Mouse (Mus musculus) left cerebral cortex, adult 11 months (tissue): ENCODE measurements around the gene Olfr547.
"Not testable (repeated sequence)": the region's sequence is repeated elsewhere in the genome, so short reads cannot be mapped to it uniquely, and the experiment has no call there.

Experiments used
- DNase-seq: peaks from one replicate; pipeline ENCODE4 v3.0.0; 2022; ENCODE audit warnings: low spot score

Gene Olfr547

DNA sequence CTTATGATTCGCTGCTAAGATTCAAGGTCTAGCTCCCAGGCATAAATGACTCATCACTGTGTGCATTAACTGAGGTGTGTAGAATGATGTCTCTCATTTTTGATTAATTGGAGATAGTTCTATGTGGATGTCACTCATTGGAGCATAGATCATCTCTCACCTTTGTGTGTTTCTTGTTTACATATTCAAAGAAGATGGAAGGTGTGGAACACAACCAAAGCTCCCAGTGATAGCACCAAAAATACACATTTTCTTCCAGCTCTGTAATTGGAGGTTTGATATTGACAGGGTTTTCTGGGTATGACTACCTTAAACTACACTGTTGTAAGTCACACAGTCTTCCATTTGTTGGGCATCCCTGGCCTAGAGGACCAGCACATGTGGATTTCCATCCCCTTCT lies at the start of gene Olfr547:
Gene Olfr547 (plus strand): TSS at position 301 of the 400 bp plus-strand sequence.
- no peak for DNase-seq

DNA sequence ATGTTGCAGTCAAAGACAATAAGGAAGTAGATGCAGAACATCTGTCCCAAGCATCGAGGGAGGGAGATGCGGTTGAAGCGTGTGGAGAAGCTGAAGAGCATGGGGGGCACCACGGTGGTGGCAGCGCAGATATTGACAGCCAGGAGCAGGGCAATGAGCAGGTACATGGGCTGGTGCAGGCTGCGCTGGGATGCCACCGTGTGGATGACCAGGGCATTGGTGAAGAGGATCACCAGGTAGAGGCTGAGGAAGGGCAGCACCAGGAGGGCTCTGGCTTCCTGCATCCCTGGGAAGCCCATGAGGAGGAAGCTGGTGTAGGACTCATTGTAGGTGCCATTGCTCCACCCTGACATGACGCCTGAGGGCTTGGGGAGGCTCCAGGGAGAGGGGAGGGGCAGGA lies 49.8 kb upstream of the Olfr547 start:
- not testable (repeated sequence) for DNase-seq

- DNase-seq = no peak
Observed at GRCm38 (mm10) chr7:102486105-102486504, 48.4 kb upstream of the Olfr547 start.

- no peak for DNase-seq
Observed at GRCm38 (mm10) chr7:102488161-102488560, 46.4 kb upstream of the Olfr547 start, which contains the start of gene Olfr544. Olfr544 (minus strand) TSS chr7:102488313.

GRCm38 (mm10) chr7:102494416-102494815 lies 40.1 kb upstream of the Olfr547 start:
- DNase-seq = not testable (repeated sequence)

DNA sequence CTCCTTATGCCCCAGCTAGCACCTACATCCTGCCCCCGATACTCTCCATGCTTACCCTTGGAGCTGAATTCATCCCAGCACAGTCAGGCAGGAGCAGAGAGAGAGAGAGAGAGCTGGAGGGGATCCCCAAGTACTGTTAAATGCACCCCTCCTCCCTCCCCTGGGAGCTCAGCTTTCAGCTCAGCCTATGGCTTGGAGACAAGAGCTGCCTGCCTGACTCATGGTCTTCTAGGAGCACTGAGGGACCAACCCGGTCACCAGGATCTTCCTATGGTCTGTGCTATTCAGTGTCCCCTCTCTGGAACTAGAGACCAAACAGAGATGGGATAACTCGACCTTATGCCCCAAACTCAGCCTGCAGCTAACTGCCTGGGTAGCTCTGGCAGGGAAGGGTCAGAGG lies 35.1 kb upstream of the Olfr547 start, which contains the start of gene Olfr545:
Gene Olfr545 (minus strand): TSS at position 101 of the 400 bp plus-strand sequence.
- no peak for DNase-seq

DNA sequence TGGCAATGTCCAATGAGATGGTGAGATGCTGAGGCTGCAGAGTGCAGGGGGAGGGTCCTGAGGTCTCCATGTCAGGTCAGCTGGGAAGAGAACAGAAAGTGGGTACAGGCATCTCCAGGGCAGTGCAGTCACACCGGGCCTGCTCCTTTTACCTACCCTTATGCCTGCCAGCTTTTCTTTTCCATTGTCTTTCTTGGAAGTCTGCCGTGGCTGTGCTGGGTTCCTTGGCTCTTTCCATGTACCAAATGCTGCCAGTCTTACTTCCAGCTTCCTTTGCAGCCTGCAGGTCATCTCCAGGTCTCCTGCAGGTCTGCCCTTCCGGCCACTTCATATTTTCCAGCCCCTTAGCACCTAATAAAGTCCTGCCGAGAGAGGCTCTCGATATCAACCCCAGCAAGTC lies 32.6 kb upstream of the Olfr547 start:
- no peak for DNase-seq

GRCm38 (mm10) chr7:102506848-102507247 lies 27.7 kb upstream of the Olfr547 start:
- DNase-seq = peak; percentile 65

DNA sequence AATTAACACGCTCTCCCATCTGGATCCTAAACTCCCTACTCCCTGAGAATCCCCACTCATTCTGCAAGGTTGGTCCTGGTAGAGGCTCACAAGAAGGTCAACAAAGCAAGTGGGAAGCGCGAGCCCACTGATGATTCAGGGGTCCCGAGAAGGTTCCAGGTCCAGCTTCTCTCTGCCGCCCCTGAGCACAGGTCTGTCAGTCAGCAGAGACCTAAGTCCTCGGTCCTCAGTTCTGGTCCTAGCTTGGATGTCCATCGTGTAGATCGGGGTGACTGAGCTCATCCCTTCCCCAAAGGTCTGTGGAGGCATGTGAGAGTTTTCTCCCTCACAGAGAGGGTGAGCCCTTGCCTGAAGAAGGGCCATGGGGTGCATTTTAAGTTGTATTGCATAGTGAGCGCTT lies 26.5 kb upstream of the Olfr547 start:
- DNase-seq = no peak

- DNase-seq = no peak
Observed at GRCm38 (mm10) chr7:102508666-102509065, 25.9 kb upstream of the Olfr547 start.

- no peak for DNase-seq
Observed at GRCm38 (mm10) chr7:102509726-102510125, 24.8 kb upstream of the Olfr547 start.

- no peak for DNase-seq
Observed at GRCm38 (mm10) chr7:102511927-102512326, 22.6 kb upstream of the Olfr547 start.

- peak; percentile 73 for DNase-seq
Observed at GRCm38 (mm10) chr7:102512814-102513435, 21.6 kb upstream of the Olfr547 start.

DNA sequence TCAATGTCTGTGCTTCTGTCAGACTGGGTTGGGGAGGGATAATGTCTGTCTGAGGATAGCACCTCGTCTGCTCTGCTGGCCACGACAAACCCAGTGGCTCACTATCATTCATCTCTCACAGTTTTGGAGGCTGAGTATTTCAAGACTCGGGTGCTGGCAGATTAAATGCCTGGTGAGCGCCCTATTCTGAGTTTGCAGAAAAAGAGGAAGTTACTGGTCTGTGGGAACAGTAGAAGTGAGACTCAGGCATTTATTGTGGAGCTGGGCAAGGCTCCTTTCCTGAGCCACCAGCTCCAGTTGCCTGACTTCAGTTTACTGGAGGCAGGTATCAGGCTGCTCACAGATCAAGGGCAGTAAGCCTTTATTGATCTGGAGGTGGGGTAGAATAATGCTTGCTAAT lies 20.4 kb upstream of the Olfr547 start:
- DNase-seq = no peak

GRCm38 (mm10) chr7:102516261-102517050 lies 18.1 kb upstream of the Olfr547 start:
- no peak for DNase-seq

GRCm38 (mm10) chr7:102517051-102517335 lies 17.6 kb upstream of the Olfr547 start:
- no peak for DNase-seq

- no peak for DNase-seq
Observed at GRCm38 (mm10) chr7:102529052-102529451, 5.5 kb upstream of the Olfr547 start.

DNA sequence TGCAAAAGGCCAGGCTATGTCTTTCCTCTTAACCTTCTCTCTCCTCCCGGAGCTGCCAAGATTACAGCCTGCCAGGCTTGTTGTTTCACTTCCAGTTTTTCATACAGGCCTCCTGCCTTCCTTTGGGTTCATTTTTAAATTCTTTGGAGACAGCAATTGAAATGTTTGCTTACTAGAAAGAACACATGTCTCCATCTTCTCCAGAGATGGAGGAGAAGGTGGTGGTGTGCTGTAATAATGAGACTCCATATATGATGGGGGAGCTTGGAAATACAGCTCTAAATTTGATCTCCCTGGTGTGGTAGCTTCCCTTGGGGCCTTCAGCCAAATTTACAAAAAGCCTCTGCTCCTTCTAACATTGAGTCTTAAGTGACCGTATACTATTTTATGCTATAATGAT lies 6.0 kb downstream of the Olfr547 start, which contains the start of gene Olfr548-ps1:
Gene Olfr548-ps1 (plus strand): TSS at position 301 of the 400 bp plus-strand sequence.
- no peak for DNase-seq

DNA sequence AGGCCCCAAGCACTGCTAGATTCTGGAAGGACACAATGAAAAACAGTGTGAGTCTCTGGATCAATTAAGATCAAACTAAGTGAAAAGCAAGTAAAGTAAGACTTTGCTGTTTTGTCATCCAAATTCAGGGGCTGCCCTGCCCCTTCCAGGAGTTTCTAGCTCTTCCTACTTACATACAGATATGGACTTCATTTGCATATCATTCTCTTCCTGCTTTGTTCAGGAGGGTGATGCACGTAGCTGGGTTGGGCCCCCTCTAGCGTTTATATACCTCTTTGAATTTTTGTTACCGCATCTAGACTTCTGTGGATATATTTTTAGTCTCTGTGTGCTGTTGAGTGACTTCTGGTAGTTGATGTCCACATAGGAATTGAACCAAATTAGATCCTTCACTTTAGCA lies 6.7 kb downstream of the Olfr547 start:
- DNase-seq = no peak

DNA sequence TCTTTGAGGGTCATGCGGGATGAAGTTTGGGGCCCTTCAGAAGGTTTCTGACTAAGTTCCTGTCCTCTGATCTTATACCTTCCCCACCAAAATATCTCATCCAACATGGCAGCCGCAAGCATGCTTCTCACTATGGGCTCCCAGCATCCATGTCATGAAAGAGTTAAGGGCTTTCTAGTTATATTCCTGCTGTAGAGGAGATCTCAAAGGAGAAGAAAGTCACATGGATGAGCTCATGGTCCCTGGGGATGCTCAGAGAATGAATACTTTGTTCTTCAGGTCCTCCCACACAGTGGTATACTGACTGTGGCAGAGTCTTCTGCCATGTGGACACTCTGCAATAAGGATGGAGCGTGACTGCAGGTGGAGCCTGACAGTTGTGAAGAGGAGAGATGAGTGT lies 15.0 kb downstream of the Olfr547 start, which contains the start of gene Olfr549:
Gene Olfr549 (plus strand): TSS at position 301 of the 400 bp plus-strand sequence.
- no peak for DNase-seq

GRCm38 (mm10) chr7:102553279-102553678 lies 18.7 kb downstream of the Olfr547 start:
- no peak for DNase-seq

DNA sequence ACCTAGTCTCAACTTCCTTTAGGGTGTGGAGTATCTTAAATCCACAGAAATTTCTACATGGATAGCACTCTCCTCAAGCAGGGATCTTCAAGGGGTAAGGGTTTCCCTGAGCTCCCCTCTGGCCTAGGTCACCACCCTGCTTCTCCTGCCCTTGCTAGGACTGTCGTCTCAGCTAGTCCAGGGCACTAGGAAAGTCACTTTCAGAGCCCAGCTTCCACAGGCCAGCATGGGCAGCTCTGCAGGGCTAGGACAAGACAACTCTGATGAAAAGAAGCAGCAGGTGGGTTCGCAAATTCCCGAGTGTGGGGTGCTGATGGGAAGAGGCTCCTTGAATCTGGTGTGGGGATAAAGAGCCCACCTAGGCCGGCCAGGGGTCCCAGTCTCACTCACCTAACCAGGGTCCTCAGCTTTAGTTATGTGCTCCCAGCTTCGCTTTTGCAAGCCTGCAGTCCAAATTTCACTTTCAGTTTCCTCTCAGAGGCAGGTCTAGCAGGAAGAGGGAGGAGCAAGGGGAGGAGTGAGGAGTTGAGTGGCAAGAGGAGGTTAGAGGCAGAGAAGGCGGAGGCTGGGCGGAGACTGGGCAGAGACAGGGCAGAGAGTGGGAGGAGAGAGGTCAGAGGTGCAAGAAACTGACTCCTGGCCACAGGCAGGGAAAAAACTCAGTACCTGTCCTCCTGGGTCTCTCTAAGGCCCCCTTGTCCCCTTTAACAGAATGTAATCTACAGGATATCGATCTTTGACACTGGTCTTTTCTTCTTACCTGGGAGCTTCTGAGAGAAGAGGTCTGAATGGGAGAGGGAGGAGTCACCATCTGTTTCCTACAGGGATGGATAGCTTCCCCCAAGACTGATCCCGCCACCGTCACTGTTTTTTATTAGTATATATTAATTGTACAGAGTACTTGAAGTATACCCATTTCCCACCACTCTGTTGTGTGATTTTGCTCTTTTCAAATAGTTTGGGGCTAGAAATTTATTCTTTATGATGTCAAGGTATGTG lies 30.7 kb downstream of the Olfr547 start, which contains the start of gene Trim21:
Gene Trim21 (minus strand): TSS at position 488 of the 999 bp plus-strand sequence.
- DNase-seq = peak; percentile 47
